Mouse (Mus musculus) CH12.LX (cell line): ENCODE data around the gene Gm10392.

ENCODE experiments used
- CTCF ChIP-seq, 2 experiments: IDR thresholded peaks in 1 of 2; conservative IDR thresholded peaks in 1 of 2; 2 replicates each; pipeline ENCODE4 v1.5.1; 2011 to 2012; ENCODE audit warnings: low read depth in 2 of 2, low read length in 2 of 2, improper control_type of control experiment in 1 of 2, inconsistent platforms in 1 of 2, mild to moderate bottlenecking in 1 of 2, moderate library complexity in 1 of 2
- E2F4 ChIP-seq: IDR thresholded peaks from 2 replicates; pipeline ENCODE4 v1.6.1; 2011; ENCODE audit warnings: low read depth, low read length, improper control_type of control experiment; ENCODE audit not compliant: insufficient replicate concordance
- ELF1 ChIP-seq: IDR thresholded peaks from 2 replicates; pipeline ENCODE4 v1.6.1; 2014; ENCODE audit warnings: low read depth, mild to moderate bottlenecking, inconsistent platforms, low read length, improper control_type of control experiment
- EP300 ChIP-seq: IDR thresholded peaks from 2 replicates; pipeline ENCODE4 v1.6.1; 2011; ENCODE audit warnings: low read length, improper control_type of control experiment
- KAT2A ChIP-seq: IDR thresholded peaks from 2 replicates; pipeline ENCODE4 v1.6.1; 2012; ENCODE audit warnings: low read length, improper control_type of control experiment, inconsistent platforms; ENCODE audit not compliant: insufficient replicate concordance
- POLR2A ChIP-seq: IDR thresholded peaks from 2 replicates; pipeline ENCODE4 v1.6.1; 2011; ENCODE audit warnings: low read depth, mild to moderate bottlenecking, improper control_type of control experiment, low read length
- RCOR1 ChIP-seq: conservative IDR thresholded peaks from 2 replicates; pipeline ENCODE4 v1.6.1; 2012; ENCODE audit warnings: low read depth, mild to moderate bottlenecking, inconsistent platforms, low read length, improper control_type of control experiment
- ZMIZ1 ChIP-seq: IDR thresholded peaks from 2 replicates; pipeline ENCODE4 v1.6.1; 2012; ENCODE audit warnings: low read depth, mild to moderate bottlenecking, inconsistent platforms, low read length, improper control_type of control experiment

DNA sequence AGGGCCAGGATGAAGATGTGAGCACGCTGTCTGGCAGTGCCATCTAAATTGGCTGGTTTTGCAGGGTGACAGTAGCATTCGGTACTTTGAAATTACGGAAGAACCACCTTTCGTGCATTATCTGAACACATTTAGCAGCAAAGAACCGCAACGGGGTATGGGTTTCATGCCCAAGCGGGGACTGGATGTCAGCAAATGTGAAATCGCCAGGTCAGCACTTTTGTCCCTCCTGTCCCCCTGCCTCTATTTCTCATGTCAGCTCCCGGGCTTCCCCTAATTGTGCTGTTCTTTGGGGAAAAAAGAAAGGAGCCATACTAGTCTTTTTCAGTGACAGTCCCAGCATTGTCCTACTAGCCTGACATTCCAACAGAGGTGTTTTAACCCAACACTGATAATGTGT lies 50.6 kb downstream of the Gm10392 start:
- TF ChIP-seq KAT2A (no peak), CTCF (conservative IDR thresholded peaks at IDR 0.05 in 1 of 2, IDR thresholded peaks at IDR 0.05 in 1 of 2; ENCODE audit: low read depth in 2 of 2, low read length in 2 of 2) (no peak), ZMIZ1 (no peak), EP300 (no peak), E2F4 (no peak), RCOR1 (no peak), POLR2A (no peak), ELF1 (no peak)
